8 mouse cellular contexts compared by ENCODE assay signal in the genomic region with DNA sequence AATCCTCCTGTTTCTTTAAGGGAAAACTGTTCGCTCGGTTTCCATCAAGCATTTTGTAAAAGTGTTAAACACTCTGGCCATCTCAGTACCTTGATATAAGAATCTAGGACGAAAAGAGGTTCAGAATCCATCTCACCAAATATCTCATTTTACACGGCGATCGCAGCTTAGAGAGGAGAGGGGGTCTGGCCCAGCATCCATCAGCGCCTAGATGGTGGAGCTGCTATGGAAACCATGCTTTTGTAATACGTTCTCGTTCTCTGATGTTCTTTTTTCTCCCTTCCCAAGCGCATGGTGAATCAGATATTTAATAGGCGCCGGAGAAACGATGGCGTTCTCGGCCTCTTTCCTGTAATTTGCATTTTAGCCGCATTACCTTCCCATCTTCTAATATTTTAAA. TPM values are rescaled to one million over a fixed set of nuclear protein-coding genes. Genes with fewer than 3 reads are reported as not detected.
DNase-seq lines count a peak whose midpoint lies in the region; ATAC-seq and TF ChIP-seq lines count a peak whose summit lies in the region.

No protein-coding gene starts in this region.

- peak; percentile 27 to 30 for DNase-seq in cerebellum, postnatal 25 days
- no peak for DNase-seq in cerebellum, adult 9-10 months
- DNase-seq in lung, adult 2 months, result no peak
- DNase-seq in stomach, postnatal 0 days (ENCODE audit: low spot score), result no peak
- DNase-seq in layer of hippocampus, adult 9-11 months, result no peak
- no peak for DNase-seq in adrenal gland, postnatal 25 days

- TF ChIP-seq POLR2A in lung, adult 2 months (IDR thresholded peaks at IDR 0.05; ENCODE audit: borderline replicate concordance, extremely low read depth, low read depth, low read length), result no peak

- H3K27me3 ChIP-seq in lung, embryonic 16.5 days (ENCODE audit: control insufficient read depth, insufficient read depth, low read depth, low read length), result peaks cover 3% of the 10 kb centered on the region; the same call in 1 of the 2 replicates
- H3K27me3 ChIP-seq in intestine, postnatal 0 days (replicated peaks; ENCODE audit: control insufficient read depth, insufficient read depth, low read length), result peaks cover 23% of the 10 kb centered on the region
- H3K27me3 ChIP-seq in stomach, postnatal 0 days (ENCODE audit: control insufficient read depth, insufficient read depth, low read length), result no peaks in the 10 kb centered on the region

- H3K27ac ChIP-seq in lung, embryonic 16.5 days (ENCODE audit: low read length), result no peak overlapping the region
- no peak overlapping the region for H3K27ac ChIP-seq in intestine, postnatal 0 days (ENCODE audit: low read depth, low read length)
- H3K27ac ChIP-seq in stomach, postnatal 0 days (replicated peaks), result no peak overlapping the region

- no peak for ATAC-seq in lung, embryonic 16.5 days (ENCODE audit: low read depth)
- ATAC-seq in intestine, postnatal 0 days, result no peak
- no peak for ATAC-seq in stomach, postnatal 0 days (ENCODE audit: low FRiP score, low TSS enrichment)

- H3K9ac ChIP-seq in lung, embryonic 16.5 days (ENCODE audit: low read length), result peak overlapping the region; percentile 52; the same call in 1 of the 2 replicates
- H3K9ac ChIP-seq in intestine, postnatal 0 days (ENCODE audit: low read depth, low read length), result no peak overlapping the region
- H3K9ac ChIP-seq in stomach, postnatal 0 days (ENCODE audit: low read length), result no peak overlapping the region

- no peak for TF ChIP-seq CTCF in lung, adult 2 months (IDR thresholded peaks at IDR 0.05; ENCODE audit: insufficient read depth, low read length)
- no peak for TF ChIP-seq CTCF in intestine, postnatal 0 days (IDR thresholded peaks at IDR 0.05; ENCODE audit: low read depth)
- no peak for TF ChIP-seq CTCF in stomach, postnatal 0 days (IDR thresholded peaks at IDR 0.05; ENCODE audit: low read depth)

- WGBS in lung, embryonic 16.5 days, result 17% methylated on average over 16 of the region's 16 CpGs
- whole genome bisulfite sequencing in lung, adult 2 months, result 35% methylated on average over 16 of the region's 16 CpGs
- WGBS in intestine, postnatal 0 days, result 33% methylated on average over 16 of the region's 16 CpGs
- 29% methylated on average over 16 of the region's 16 CpGs for WGBS in stomach, postnatal 0 days

- peaks cover 6% of the 10 kb centered on the region for H3K4me1 ChIP-seq in lung, embryonic 16.5 days (replicated peaks; ENCODE audit: control insufficient read depth, insufficient read depth, low read length)
- H3K4me1 ChIP-seq in lung, adult 2 months (ENCODE audit: control insufficient read depth, insufficient read depth, low read length), result no peaks in the 10 kb centered on the region
- H3K4me1 ChIP-seq in intestine, postnatal 0 days (replicated peaks; ENCODE audit: control insufficient read depth, insufficient read depth, low read length), result no peaks in the 10 kb centered on the region
- no peaks in the 10 kb centered on the region; the same call in 1 of the 2 replicates for H3K4me1 ChIP-seq in stomach, postnatal 0 days (replicated peaks; ENCODE audit: control insufficient read depth, insufficient read depth)

- H3K9me3 ChIP-seq in lung, embryonic 16.5 days (ENCODE audit: control insufficient read depth, low read length), result no peaks in the 10 kb centered on the region
- no peaks in the 10 kb centered on the region for H3K9me3 ChIP-seq in intestine, postnatal 0 days (ENCODE audit: control insufficient read depth)
- no peaks in the 10 kb centered on the region for H3K9me3 ChIP-seq in stomach, postnatal 0 days (ENCODE audit: control insufficient read depth, low read length)

- peak overlapping the region; percentile 95 for H3K4me2 ChIP-seq in lung, embryonic 16.5 days (ENCODE audit: low read depth, low read length)
- peak overlapping the region; percentile 83 for H3K4me2 ChIP-seq in intestine, postnatal 0 days (replicated peaks; ENCODE audit: low read depth)
- peak overlapping the region; percentile 90 for H3K4me2 ChIP-seq in stomach, postnatal 0 days (replicated peaks; ENCODE audit: low read depth)

- no peaks in the 10 kb centered on the region for H3K36me3 ChIP-seq in lung, embryonic 16.5 days (ENCODE audit: control insufficient read depth, insufficient read depth, low read length)
- no peaks in the 10 kb centered on the region for H3K36me3 ChIP-seq in intestine, postnatal 0 days (ENCODE audit: control insufficient read depth, insufficient read depth)
- no peaks in the 10 kb centered on the region for H3K36me3 ChIP-seq in stomach, postnatal 0 days (ENCODE audit: control insufficient read depth, insufficient read depth, low read length)

- TF ChIP-seq EP300 in stomach, postnatal 0 days (optimal IDR thresholded peaks at IDR 0.05), result no peak

- H3K4me3 ChIP-seq in lung, embryonic 16.5 days (ENCODE audit: low read length), result peak overlapping the region; percentile 60
- no peak overlapping the region for H3K4me3 ChIP-seq in lung, adult 2 months (replicated peaks; ENCODE audit: extremely low read depth, low read depth, low read length)
- H3K4me3 ChIP-seq in intestine, postnatal 0 days (ENCODE audit: low read depth, low read length), result peak overlapping the region; percentile 53; the same call in 1 of the 2 replicates
- H3K4me3 ChIP-seq in stomach, postnatal 0 days (ENCODE audit: low read depth, low read length), result peak overlapping the region; percentile 66; the same call in 1 of the 2 replicates

RNA-seq across cellular contexts. Expression of gene Tmod2, which starts 1.2 kb away (rescaled TPM):
- 8.7 and 9.2 TPM in 2 replicates for polyA plus RNA-seq in lung, embryonic 16.5 days (2015; fragmentation: Nextera tagmentation; extraction: Ambion mirVana)
- 3.3 and 7.6 TPM in 2 replicates for polyA plus RNA-seq in lung, adult 2 months (2012; rRNA removed)
- 10.0 and 10.9 TPM in 2 replicates for polyA plus RNA-seq in intestine, postnatal 0 days (2015; fragmentation: Nextera tagmentation; extraction: Ambion mirVana)
- 11.3 and 11.9 TPM in 2 replicates for polyA plus RNA-seq in stomach, postnatal 0 days (2015; fragmentation: Nextera tagmentation; extraction: Ambion mirVana)
- total RNA-seq in adrenal gland, postnatal 25 days (2021), result 8.2 and 13.4 TPM in 2 replicates

RNA-seq across cellular contexts. Expression of gene Lysmd2, which starts 15.6 kb away (rescaled TPM):
- 21.4 and 24.8 TPM in 2 replicates for polyA plus RNA-seq in lung, embryonic 16.5 days (2015; fragmentation: Nextera tagmentation; extraction: Ambion mirVana)
- polyA plus RNA-seq in lung, adult 2 months (2012; rRNA removed), result 60.6 and 73.7 TPM in 2 replicates
- polyA plus RNA-seq in intestine, postnatal 0 days (2015; fragmentation: Nextera tagmentation; extraction: Ambion mirVana), result 15.5 and 16.7 TPM in 2 replicates
- polyA plus RNA-seq in stomach, postnatal 0 days (2015; fragmentation: Nextera tagmentation; extraction: Ambion mirVana), result 30.3 and 32.2 TPM in 2 replicates
- 14.8 and 19.0 TPM in 2 replicates for total RNA-seq in adrenal gland, postnatal 25 days (2021)

RNA-seq across cellular contexts. Expression of gene Tmod3, which starts 50.5 kb away (rescaled TPM):
- polyA plus RNA-seq in lung, embryonic 16.5 days (2015; fragmentation: Nextera tagmentation; extraction: Ambion mirVana), result 177 and 185 TPM in 2 replicates
- polyA plus RNA-seq in lung, adult 2 months (2012; rRNA removed), result 30.9 and 46.5 TPM in 2 replicates
- polyA plus RNA-seq in intestine, postnatal 0 days (2015; fragmentation: Nextera tagmentation; extraction: Ambion mirVana), result 65.5 and 70.2 TPM in 2 replicates
- polyA plus RNA-seq in stomach, postnatal 0 days (2015; fragmentation: Nextera tagmentation; extraction: Ambion mirVana), result 109 and 111 TPM in 2 replicates
- total RNA-seq in adrenal gland, postnatal 25 days (2021), result 44.1 and 65.6 TPM in 2 replicates

Comparison
In these comparisons a context has a peak if more than half of its experiments do, and no peak if none do; other contexts are left out.
1. DNase-seq: peak in cerebellum, postnatal 25 days (2 of 2); none in cerebellum, adult 9-10 months (single experiment), lung, adult 2 months (single experiment), stomach, postnatal 0 days (single experiment), layer of hippocampus, adult 9-11 months (single experiment) and adrenal gland, postnatal 25 days (single experiment).
2. Peak in every context shown above with its lines, with median percentiles within 50 percentile points of each other: H3K4me2 ChIP-seq.